Mouse (Mus musculus): Measurements from ENCODE around the gene Ankmy2. TPM values are rescaled to one million over a fixed set of nuclear protein-coding genes. Genes with fewer than 3 reads are reported as not detected.
A peak's percentile ranks its signal among the peaks of the same experiment; 100 is the strongest.

The Ankmy2 gene
- polyA plus RNA-seq, 1 experiment from 2014 or later: 78.7 TPM

DNA sequence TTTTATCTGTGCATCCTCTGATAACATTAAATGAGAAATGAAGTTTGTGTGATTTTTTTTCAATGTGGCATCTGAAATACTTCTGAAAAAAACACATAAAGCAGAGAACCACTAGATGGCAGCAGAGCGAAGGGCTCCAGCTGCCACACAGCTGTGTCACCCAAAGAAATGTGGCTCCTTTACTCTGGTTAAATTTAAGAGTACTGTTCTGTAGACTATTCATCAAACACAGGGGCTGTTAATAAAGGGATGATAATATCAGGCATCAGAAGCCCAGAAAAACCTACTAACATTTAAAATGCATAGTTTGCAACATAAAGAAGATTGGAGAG is 58.2 kb downstream of the Ankmy2 start:
- ATAC-seq (ENCODE audit: low FRiP score) (peak; percentile 81; the same call in 1 of the 2 replicates), DNase-seq (ENCODE audit: low spot score) (peak; percentile 90)
- no peaks in the 10 kb centered on the region for H3K36me3 ChIP-seq (replicated peaks; ENCODE audit: control insufficient read depth, insufficient read depth)
- peaks cover 8% of the 10 kb centered on the region; the same call in 1 of the 2 replicates for H3K4me1 ChIP-seq (replicated peaks; ENCODE audit: control insufficient read depth, insufficient read depth, low read length)
- no peaks in the 10 kb centered on the region for H3K27me3 ChIP-seq (ENCODE audit: control insufficient read depth, insufficient read depth, low read length)
- H3K9ac ChIP-seq: no peak overlapping the region
- WGBS: 0% methylated on average over 1 of the region's 1 CpGs
- no peaks in the 10 kb centered on the region for H3K9me3 ChIP-seq (ENCODE audit: control insufficient read depth, low read length)
- no peak overlapping the region for H3K4me3 ChIP-seq (replicated peaks; ENCODE audit: low read length)
- H3K4me2 ChIP-seq (replicated peaks): no peak overlapping the region
- no peak overlapping the region for H3K27ac ChIP-seq

DNA sequence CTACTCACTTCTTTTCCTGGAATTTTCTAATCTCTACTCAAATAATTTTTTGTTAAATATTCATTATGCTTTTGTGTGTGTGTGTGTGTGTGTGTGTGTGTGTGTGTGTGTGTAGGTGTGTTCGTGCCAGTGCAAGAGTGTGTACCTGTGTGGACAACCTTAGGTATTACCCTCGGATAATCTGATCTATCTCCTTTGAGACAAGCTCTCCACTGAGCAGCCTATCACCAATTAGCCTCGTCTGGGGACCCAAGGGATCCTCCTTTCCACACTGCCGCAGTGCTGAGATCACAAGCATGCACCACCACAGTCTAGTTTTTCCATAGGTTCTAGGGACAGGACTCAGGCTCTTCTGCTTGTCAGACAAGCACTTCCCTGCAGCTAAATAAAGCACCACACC is 59.3 kb downstream of the Ankmy2 start:
- H3K4me1 ChIP-seq (replicated peaks; ENCODE audit: control insufficient read depth, insufficient read depth, low read length): peaks cover 8% of the 10 kb centered on the region; the same call in 1 of the 2 replicates
- 63% methylated on average over 4 of the region's 4 CpGs for WGBS
- H3K27me3 ChIP-seq (ENCODE audit: control insufficient read depth, insufficient read depth, low read length): no peaks in the 10 kb centered on the region
- ATAC-seq (ENCODE audit: low FRiP score) (no peak), DNase-seq (ENCODE audit: low spot score) (no peak)
- no peak overlapping the region for H3K4me3 ChIP-seq (replicated peaks; ENCODE audit: low read length)
- no peak overlapping the region for H3K27ac ChIP-seq
- no peak overlapping the region for H3K9ac ChIP-seq
- no peaks in the 10 kb centered on the region for H3K9me3 ChIP-seq (ENCODE audit: control insufficient read depth, low read length)
- no peak overlapping the region for H3K4me2 ChIP-seq (replicated peaks)
- no peaks in the 10 kb centered on the region for H3K36me3 ChIP-seq (replicated peaks; ENCODE audit: control insufficient read depth, insufficient read depth)

DNA sequence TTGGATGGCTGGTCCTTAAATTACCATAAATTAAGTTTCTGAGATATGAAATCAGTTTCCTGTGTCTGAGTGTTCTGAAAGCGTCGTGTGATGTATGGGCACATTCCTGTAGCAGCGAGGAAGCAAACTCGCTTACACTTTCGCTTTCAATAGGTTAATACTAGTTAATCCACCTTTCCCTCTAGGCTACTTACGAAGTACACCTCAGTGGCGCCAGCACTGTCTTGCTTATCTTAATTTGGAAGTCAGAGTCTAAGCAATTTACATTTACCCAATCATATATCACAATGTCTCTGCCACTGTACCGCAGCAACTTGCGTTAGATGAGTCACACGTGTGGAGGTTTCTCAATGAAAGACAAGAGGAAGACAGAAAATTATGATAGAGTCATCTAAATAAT is 60.0 kb downstream of the Ankmy2 start:
- H3K4me1 ChIP-seq (replicated peaks; ENCODE audit: control insufficient read depth, insufficient read depth, low read length): peaks cover 8% of the 10 kb centered on the region; the same call in 1 of the 2 replicates
- DNase-seq (ENCODE audit: low spot score): no peak
- H3K4me3 ChIP-seq (replicated peaks; ENCODE audit: low read length): no peak overlapping the region
- no peak overlapping the region for H3K9ac ChIP-seq
- no peak overlapping the region for H3K4me2 ChIP-seq (replicated peaks)
- H3K27me3 ChIP-seq (ENCODE audit: control insufficient read depth, insufficient read depth, low read length): no peaks in the 10 kb centered on the region
- no peaks in the 10 kb centered on the region for H3K9me3 ChIP-seq (ENCODE audit: control insufficient read depth, low read length)
- 83% methylated on average over 10 of the region's 10 CpGs for WGBS
- ATAC-seq (ENCODE audit: low FRiP score): no peak
- no peak overlapping the region for H3K27ac ChIP-seq
- H3K36me3 ChIP-seq (replicated peaks; ENCODE audit: control insufficient read depth, insufficient read depth): no peaks in the 10 kb centered on the region

DNA sequence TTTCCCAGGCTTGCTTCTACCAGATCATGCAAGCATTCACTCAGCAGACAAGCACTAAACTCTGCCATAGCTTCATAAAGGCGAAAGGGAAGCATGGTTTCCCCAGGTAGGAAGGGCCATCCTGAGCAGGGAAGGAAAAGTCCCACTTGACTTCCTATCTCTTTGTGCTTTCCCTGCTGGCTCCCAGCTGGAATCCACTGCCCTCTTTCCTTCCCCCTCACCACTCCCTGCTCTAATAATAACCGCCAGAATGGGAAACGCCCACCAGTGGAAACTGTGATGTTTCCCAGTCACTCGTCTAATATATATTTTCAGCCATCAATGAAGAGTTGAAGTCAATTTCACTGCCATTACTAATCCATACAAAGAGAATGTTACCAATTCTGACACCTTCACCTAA is 67.5 kb downstream of the Ankmy2 start:
- no peak overlapping the region for H3K4me2 ChIP-seq (replicated peaks)
- no peaks in the 10 kb centered on the region for H3K4me1 ChIP-seq (replicated peaks; ENCODE audit: control insufficient read depth, insufficient read depth, low read length)
- H3K36me3 ChIP-seq (replicated peaks; ENCODE audit: control insufficient read depth, insufficient read depth): no peaks in the 10 kb centered on the region
- no peaks in the 10 kb centered on the region for H3K27me3 ChIP-seq (ENCODE audit: control insufficient read depth, insufficient read depth, low read length)
- WGBS: 70% methylated on average over 4 of the region's 4 CpGs
- no peaks in the 10 kb centered on the region for H3K9me3 ChIP-seq (ENCODE audit: control insufficient read depth, low read length)
- DNase-seq (ENCODE audit: low spot score) (no peak), ATAC-seq (ENCODE audit: low FRiP score) (no peak)
- H3K27ac ChIP-seq: no peak overlapping the region
- no peak overlapping the region for H3K4me3 ChIP-seq (replicated peaks; ENCODE audit: low read length)
- H3K9ac ChIP-seq: no peak overlapping the region

DNA sequence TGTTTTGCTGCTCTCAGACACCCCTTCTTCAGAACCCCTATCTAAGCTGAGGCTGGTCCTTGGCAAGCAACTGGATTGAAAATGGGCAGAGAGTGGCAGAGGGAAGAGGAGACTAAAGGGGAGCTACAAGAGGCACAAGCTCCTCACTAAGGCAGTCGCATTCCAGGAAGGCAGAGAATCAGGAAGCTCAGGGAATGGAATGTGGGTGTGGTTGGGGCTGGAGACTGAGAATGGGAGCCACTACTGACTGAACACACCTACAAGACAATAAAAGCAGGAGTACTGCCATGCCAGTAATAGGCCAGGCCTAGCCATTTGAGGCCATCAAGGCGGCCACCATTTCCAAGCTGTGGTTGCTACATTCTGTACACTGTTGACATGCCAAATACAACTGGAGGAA is 74.5 kb downstream of the Ankmy2 start:
- Histone ChIP-seq H3K4me3 (replicated peaks; ENCODE audit: low read length) (no peak overlapping the region), H3K9ac (no peak overlapping the region), H3K9me3 (ENCODE audit: control insufficient read depth, low read length) (no peaks in the 10 kb centered on the region), H3K36me3 (replicated peaks; ENCODE audit: control insufficient read depth, insufficient read depth) (no peaks in the 10 kb centered on the region), H3K4me2 (replicated peaks) (no peak overlapping the region), H3K4me1 (replicated peaks; ENCODE audit: control insufficient read depth, insufficient read depth, low read length) (no peaks in the 10 kb centered on the region), H3K27ac (no peak overlapping the region), H3K27me3 (ENCODE audit: control insufficient read depth, insufficient read depth, low read length) (no peaks in the 10 kb centered on the region)
- ATAC-seq (ENCODE audit: low FRiP score) (no peak), DNase-seq (ENCODE audit: low spot score) (no peak)
- WGBS: 90% methylated on average over 2 of the region's 2 CpGs

DNA sequence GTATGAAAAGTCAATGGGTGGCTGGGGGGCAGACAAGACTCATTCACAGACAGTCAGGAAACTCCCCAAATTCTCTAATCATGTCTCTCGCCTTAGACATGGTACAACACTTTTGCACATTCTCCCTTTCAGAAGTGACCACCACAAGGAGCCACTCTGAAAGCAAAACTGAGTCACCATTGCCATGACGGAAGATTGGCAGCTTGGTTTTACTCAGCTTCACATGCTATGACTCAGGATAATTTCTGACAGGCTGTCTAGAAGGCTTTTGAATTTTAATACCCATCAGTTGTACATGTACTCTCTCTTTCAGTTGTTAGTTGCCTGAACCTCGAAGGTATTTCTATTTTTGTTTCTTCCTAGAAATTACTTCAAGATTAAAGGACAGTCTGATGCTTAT is 84.3 kb downstream of the Ankmy2 start:
- no peaks in the 10 kb centered on the region for H3K27me3 ChIP-seq (ENCODE audit: control insufficient read depth, insufficient read depth, low read length)
- H3K9ac ChIP-seq: no peak overlapping the region
- 86% methylated on average over 3 of the region's 3 CpGs for WGBS
- H3K9me3 ChIP-seq (ENCODE audit: control insufficient read depth, low read length): no peaks in the 10 kb centered on the region
- H3K36me3 ChIP-seq (replicated peaks; ENCODE audit: control insufficient read depth, insufficient read depth): no peaks in the 10 kb centered on the region
- H3K4me1 ChIP-seq (replicated peaks; ENCODE audit: control insufficient read depth, insufficient read depth, low read length): no peaks in the 10 kb centered on the region
- H3K27ac ChIP-seq: no peak overlapping the region
- H3K4me2 ChIP-seq (replicated peaks): no peak overlapping the region
- no peak overlapping the region for H3K4me3 ChIP-seq (replicated peaks; ENCODE audit: low read length)
- DNase-seq (ENCODE audit: low spot score): no peak
- ATAC-seq (ENCODE audit: low FRiP score): no peak

Other genes with a start within 250 kb of the Ankmy2 start
- gene Agr3, start 231.5 kb upstream of the Ankmy2 start, polyA plus RNA-seq (2014; fragmentation: Nextera tagmentation; extraction: Ambion mirVana): 0.90 TPM in 1 of 2 replicates, not detected in the other
- not detected in 2 replicates for gene Agr2, start 164.2 kb upstream of the Ankmy2 start, polyA plus RNA-seq (2014; fragmentation: Nextera tagmentation; extraction: Ambion mirVana)
- 348 and 382 TPM in 2 replicates for gene Tspan13, start 114.6 kb upstream of the Ankmy2 start, polyA plus RNA-seq (2014; fragmentation: Nextera tagmentation; extraction: Ambion mirVana)
- gene Bzw2, start 966 bp downstream of the Ankmy2 start, polyA plus RNA-seq (2014; fragmentation: Nextera tagmentation; extraction: Ambion mirVana): 400 and 402 TPM in 2 replicates
- gene Lrrc72, start 96.3 kb downstream of the Ankmy2 start, polyA plus RNA-seq (2014; fragmentation: Nextera tagmentation; extraction: Ambion mirVana): not detected in 2 replicates
- 23.7 and 32.2 TPM in 2 replicates for gene Sostdc1, start 157.0 kb downstream of the Ankmy2 start, polyA plus RNA-seq (2014; fragmentation: Nextera tagmentation; extraction: Ambion mirVana)
- gene Ispd, start 224.3 kb downstream of the Ankmy2 start, polyA plus RNA-seq (2014; fragmentation: Nextera tagmentation; extraction: Ambion mirVana): 14.9 and 16.1 TPM in 2 replicates
- 2.7 and 2.8 TPM in 2 replicates for gene D630036H23Rik, start 225.1 kb downstream of the Ankmy2 start, polyA plus RNA-seq (2014; fragmentation: Nextera tagmentation; extraction: Ambion mirVana)